Mouse (Mus musculus) kidney, embryonic 14.5 days (tissue): ENCODE data around the gene Etnk1. TPM values are rescaled to one million over a fixed set of nuclear protein-coding genes. Genes with fewer than 3 reads are reported as not detected.

Experiments used
- ATAC-seq: fragments of 200-750 bp; cut with Nextera tagmentation; 2 replicates; pipeline ENCODE4 v1.8.0; 2017; ENCODE audit warnings: moderate number of reproducible peaks, mild to moderate bottlenecking, moderate TSS enrichment, moderate library complexity; ENCODE audit not compliant: low FRiP score, low TSS enrichment
- H3K27ac ChIP-seq: fragments of 300-500 bp; sonication (generic); 2 replicates; pipeline ENCODE4 v1.5.1; 2014; ENCODE audit warnings: low read depth, mild to moderate bottlenecking, low read length, moderate library complexity, mixed read lengths
- H3K27me3 ChIP-seq: fragments of 300-500 bp; sonication (generic); 2 replicates; pipeline ENCODE4 v1.6.1; 2014; ENCODE audit warnings: mild to moderate bottlenecking, low read length; ENCODE audit not compliant: control insufficient read depth, insufficient read depth
- H3K36me3 ChIP-seq: fragments of 300-500 bp; sonication (generic); 2 replicates; pipeline ENCODE4 v1.6.1; 2014; ENCODE audit warnings: low read length, mixed read lengths; ENCODE audit not compliant: control insufficient read depth, insufficient read depth
- H3K4me1 ChIP-seq: fragments of 300-500 bp; sonication (generic); 2 replicates; pipeline ENCODE4 v1.6.1; 2014; ENCODE audit warnings: low read length, mixed read lengths; ENCODE audit not compliant: control insufficient read depth, insufficient read depth
- H3K4me2 ChIP-seq: fragments of 300-500 bp; sonication (generic); replicated peaks from 2 replicates; pipeline ENCODE4 v1.6.1; 2014; ENCODE audit warnings: low read depth, mild to moderate bottlenecking, low read length
- H3K4me3 ChIP-seq: fragments of 300-500 bp; sonication (generic); 2 replicates; pipeline ENCODE4 v1.5.1; 2014; ENCODE audit warnings: mild to moderate bottlenecking, low read length
- H3K9ac ChIP-seq: fragments of 300-500 bp; sonication (generic); 2 replicates; pipeline ENCODE4 v1.6.1; 2014; ENCODE audit warnings: low read depth, mild to moderate bottlenecking, low read length, moderate library complexity
- H3K9me3 ChIP-seq: fragments of 300-500 bp; sonication (generic); 2 replicates; pipeline ENCODE4 v1.6.1; 2016; ENCODE audit warnings: low read length; ENCODE audit not compliant: control insufficient read depth
- WGBS: fragments of 180-500 bp; shearing (Covaris S2); extraction: QIAGEN DNeasy Blood & Tissue Kit; methylation state at CpG from one replicate; pipeline ENCODE4 v1.1.7; 2014; 5-methylcytosine and 5-hydroxymethylcytosine counted together
- polyA plus RNA-seq: library from polyadenylated mRNA; unstranded; fragments of >200 nt; fragmentation: Nextera tagmentation; extraction: Ambion mirVana; gene quantifications from 2 replicates; pipeline ENCODE4 v1.2.1, GENCODE M21; 2014

Gene Etnk1
- polyA plus RNA-seq, 1 experiment from 2014 or later: 33.1 TPM

GRCm38 (mm10) chr6:143212766-143213165 is 45.7 kb downstream of the Etnk1 start:
- no peak overlapping the region for H3K4me2 ChIP-seq
- H3K27ac ChIP-seq: no peak overlapping the region
- peaks cover 2% of the 10 kb centered on the region; the same call in 1 of the 2 replicates for H3K36me3 ChIP-seq
- H3K9me3 ChIP-seq: peaks cover 16% of the 10 kb centered on the region; the same call in 1 of the 2 replicates
- WGBS: 90% methylated on average over 6 of the region's 6 CpGs
- H3K9ac ChIP-seq: no peak overlapping the region
- no peaks in the 10 kb centered on the region for H3K4me1 ChIP-seq
- H3K4me3 ChIP-seq: no peak overlapping the region
- ATAC-seq: no peak
- no peaks in the 10 kb centered on the region for H3K27me3 ChIP-seq

- 98% methylated on average over 6 of the region's 6 CpGs for WGBS
- H3K27ac ChIP-seq: no peak overlapping the region
- no peak for ATAC-seq
- no peaks in the 10 kb centered on the region for H3K4me1 ChIP-seq
- peaks cover 16% of the 10 kb centered on the region; the same call in 1 of the 2 replicates for H3K9me3 ChIP-seq
- no peak overlapping the region for H3K4me2 ChIP-seq
- H3K27me3 ChIP-seq: no peaks in the 10 kb centered on the region
- H3K9ac ChIP-seq: no peak overlapping the region
- H3K36me3 ChIP-seq: peaks cover 2% of the 10 kb centered on the region; the same call in 1 of the 2 replicates
- no peak overlapping the region for H3K4me3 ChIP-seq
Observed at GRCm38 (mm10) chr6:143213461-143213860, 46.4 kb downstream of the Etnk1 start.

GRCm38 (mm10) chr6:143216221-143216620 is 49.2 kb downstream of the Etnk1 start:
- Histone ChIP-seq H3K4me2 (no peak overlapping the region), H3K27ac (no peak overlapping the region), H3K4me3 (no peak overlapping the region), H3K4me1 (no peaks in the 10 kb centered on the region), H3K36me3 (no peaks in the 10 kb centered on the region), H3K9ac (no peak overlapping the region), H3K9me3 (peaks cover 16% of the 10 kb centered on the region; the same call in 1 of the 2 replicates), H3K27me3 (no peaks in the 10 kb centered on the region)
- 75% methylated on average over 11 of the region's 11 CpGs for WGBS
- no peak for ATAC-seq

DNA sequence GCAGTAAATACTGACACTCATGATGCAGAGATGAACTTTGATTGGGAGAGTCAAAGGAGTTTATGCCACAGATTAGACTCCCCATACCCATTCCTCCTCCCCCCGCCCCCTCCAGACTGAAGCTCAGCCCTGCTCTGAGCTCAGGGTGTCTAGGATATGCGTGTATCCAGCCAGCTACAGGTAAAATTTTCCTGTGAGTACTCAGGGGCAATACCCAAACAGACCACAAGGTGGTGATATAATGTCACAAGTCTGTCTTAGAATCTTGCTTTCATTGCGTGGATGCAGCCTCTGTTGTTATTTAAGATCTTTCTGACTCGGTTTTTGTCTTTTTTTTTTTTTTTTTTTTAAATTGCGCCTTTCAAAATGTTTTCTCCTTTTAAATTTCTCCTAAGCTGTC is 52.3 kb downstream of the Etnk1 start:
- 0 out of 2 replicates have a peak, but pooled peaks cover 7% of the 10 kb centered on the region for H3K27me3 ChIP-seq
- H3K4me3 ChIP-seq: no peak overlapping the region
- H3K4me2 ChIP-seq: no peak overlapping the region
- H3K9ac ChIP-seq: no peak overlapping the region
- no peak overlapping the region for H3K27ac ChIP-seq
- no peaks in the 10 kb centered on the region for H3K36me3 ChIP-seq
- H3K9me3 ChIP-seq: peaks cover 8% of the 10 kb centered on the region; the same call in 1 of the 2 replicates
- ATAC-seq: 0 out of 2 replicates have a peak, but pooled peaks have one; percentile 20
- WGBS: 9% methylated on average over 5 of the region's 5 CpGs
- 0 out of 2 replicates have a peak, but pooled peaks cover 5% of the 10 kb centered on the region for H3K4me1 ChIP-seq

DNA sequence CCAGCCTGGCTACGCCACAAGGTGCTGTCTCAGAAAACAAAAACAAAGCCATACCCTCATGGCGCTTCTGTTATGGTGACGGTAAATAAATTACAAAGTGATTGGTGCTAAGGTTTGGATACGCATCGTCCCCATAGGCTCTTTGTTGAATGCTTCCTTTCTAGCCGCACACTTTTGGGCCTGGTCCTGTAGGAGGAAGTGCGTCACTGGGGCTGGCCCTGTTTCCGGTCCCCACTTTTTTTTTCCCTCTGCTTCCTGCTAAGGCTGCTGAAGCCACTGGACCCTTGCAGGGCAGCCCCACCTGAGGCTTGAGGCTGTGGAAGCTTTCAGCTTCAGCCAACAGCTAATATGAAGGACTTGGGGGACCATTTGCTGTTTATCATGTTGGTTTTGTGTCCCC is 54.2 kb downstream of the Etnk1 start:
- H3K4me2 ChIP-seq: no peak overlapping the region
- H3K4me3 ChIP-seq: no peak overlapping the region
- no peak overlapping the region for H3K27ac ChIP-seq
- no peak for ATAC-seq
- 0 out of 2 replicates have a peak, but pooled peaks cover 7% of the 10 kb centered on the region for H3K27me3 ChIP-seq
- H3K4me1 ChIP-seq: 0 out of 2 replicates have a peak, but pooled peaks cover 9% of the 10 kb centered on the region
- H3K36me3 ChIP-seq: no peaks in the 10 kb centered on the region
- no peaks in the 10 kb centered on the region for H3K9me3 ChIP-seq
- 78% methylated on average over 8 of the region's 8 CpGs for WGBS
- no peak overlapping the region for H3K9ac ChIP-seq

DNA sequence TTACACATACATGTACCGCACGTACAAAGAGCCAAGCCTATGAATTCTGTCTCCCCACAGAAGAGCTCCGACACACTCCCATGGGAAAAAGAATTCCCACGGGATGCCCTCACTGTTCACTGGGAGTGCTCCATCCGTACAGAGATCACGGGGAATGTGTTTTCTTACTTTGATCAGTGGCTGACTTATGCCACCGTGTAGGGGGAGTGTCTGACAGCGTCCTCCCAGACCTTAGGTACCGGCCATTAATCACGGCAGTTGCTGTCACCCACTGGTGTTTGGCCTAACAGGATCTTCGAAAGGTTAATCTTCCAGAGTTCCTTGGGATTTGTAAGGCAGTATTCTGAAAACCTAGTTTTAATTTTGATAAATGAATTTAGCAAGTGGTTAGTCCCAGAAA is 57.0 kb downstream of the Etnk1 start:
- H3K9me3 ChIP-seq: no peaks in the 10 kb centered on the region
- no peak overlapping the region for H3K27ac ChIP-seq
- no peaks in the 10 kb centered on the region for H3K36me3 ChIP-seq
- H3K27me3 ChIP-seq: peaks cover 10% of the 10 kb centered on the region; the same call in 1 of the 2 replicates
- WGBS: 13% methylated on average over 11 of the region's 11 CpGs
- no peak overlapping the region for H3K4me2 ChIP-seq
- H3K9ac ChIP-seq: no peak overlapping the region
- 0 out of 2 replicates have a peak, but pooled peaks cover 9% of the 10 kb centered on the region for H3K4me1 ChIP-seq
- peak; percentile 80 for ATAC-seq
- H3K4me3 ChIP-seq: no peak overlapping the region

GRCm38 (mm10) chr6:143224885-143225284 is 57.9 kb downstream of the Etnk1 start:
- Histone ChIP-seq H3K9me3 (no peaks in the 10 kb centered on the region), H3K4me3 (no peak overlapping the region), H3K27ac (no peak overlapping the region), H3K4me2 (no peak overlapping the region), H3K27me3 (peaks cover 10% of the 10 kb centered on the region; the same call in 1 of the 2 replicates), H3K9ac (no peak overlapping the region), H3K36me3 (no peaks in the 10 kb centered on the region), H3K4me1 (0 out of 2 replicates have a peak, but pooled peaks cover 9% of the 10 kb centered on the region)
- WGBS: 56% methylated on average over 6 of the region's 6 CpGs
- no peak for ATAC-seq

DNA sequence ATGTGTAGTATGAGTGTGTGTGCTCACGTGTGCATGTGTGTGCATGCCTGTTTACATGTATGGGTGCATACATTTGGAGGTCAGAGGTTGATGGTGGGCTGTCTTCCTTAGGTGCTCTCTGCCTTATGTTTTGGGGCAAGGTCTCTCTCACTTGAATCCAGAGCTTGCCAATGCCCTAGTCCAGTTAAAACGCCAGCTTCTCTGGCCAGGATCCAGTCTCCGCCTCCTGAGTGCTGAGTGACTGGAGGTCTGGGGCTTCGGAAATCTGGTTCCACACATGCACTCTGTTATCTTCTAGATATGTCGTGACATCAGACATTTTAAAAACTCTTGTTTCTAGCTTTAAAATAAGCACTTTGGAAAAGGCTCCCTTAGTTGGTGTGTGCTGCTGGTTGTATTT is 61.7 kb downstream of the Etnk1 start:
- H3K36me3 ChIP-seq: no peaks in the 10 kb centered on the region

GRCm38 (mm10) chr6:143229906-143230305 is 62.9 kb downstream of the Etnk1 start:
- H3K9me3 ChIP-seq: no peaks in the 10 kb centered on the region
- 43% methylated on average over 8 of the region's 8 CpGs for WGBS
- no peak overlapping the region for H3K4me3 ChIP-seq
- H3K27me3 ChIP-seq: peaks cover 5% of the 10 kb centered on the region
- no peak overlapping the region for H3K9ac ChIP-seq
- ATAC-seq: no peak
- H3K36me3 ChIP-seq: no peaks in the 10 kb centered on the region
- H3K4me1 ChIP-seq: no peaks in the 10 kb centered on the region
- no peak overlapping the region for H3K4me2 ChIP-seq
- H3K27ac ChIP-seq: no peak overlapping the region

More for the DNA sequence above, 61.7 kb downstream of the Etnk1 start:
- Histone ChIP-seq H3K9me3 (no peaks in the 10 kb centered on the region), H3K9ac (no peak overlapping the region), H3K27me3 (peaks cover 6% of the 10 kb centered on the region; the same call in 1 of the 2 replicates), H3K4me2 (no peak overlapping the region), H3K4me3 (no peak overlapping the region), H3K4me1 (0 out of 2 replicates have a peak, but pooled peaks cover 9% of the 10 kb centered on the region), H3K27ac (no peak overlapping the region)
- 84% methylated on average over 5 of the region's 5 CpGs for WGBS
- no peak for ATAC-seq
